Comparison of ENCODE assay signal across 20 mouse cellular contexts in genomic region chr11:46110156-46110944, GRCm38 (mm10). TPM values are rescaled to one million over a fixed set of nuclear protein-coding genes. Genes with fewer than 3 reads are reported as not detected.
A peak's percentile ranks its signal among the peaks of the same experiment; 100 is the strongest.
DNase-seq lines count a peak whose midpoint lies in the region; ATAC-seq and TF ChIP-seq lines count a peak whose summit lies in the region.
"Had no signal": no experiment of that assay in that cellular context is flagged by ENCODE, and none has a peak within 500 bp of the region (broad histone marks: within the 10 kb centered on the region; RNA-seq: fewer than 3 reads in every experiment).

No protein-coding gene starts in this region.

- DNase-seq in cerebellum, adult 9-11 months, result peak; percentile 49
- no peak for DNase-seq in cerebellum, adult 11 months
- DNase-seq in lung, embryonic 14.5 days, result peak; percentile 67
- DNase-seq in lung, adult 18-20 months, result no peak
- peak; percentile 68 for DNase-seq in heart, adult 8-10 months (ENCODE audit: low spot score)
- DNase-seq in heart, postnatal 0 days (ENCODE audit: low spot score), result peak; percentile 79
- DNase-seq in neural tube, embryonic 10.5 days (ENCODE audit: extremely low spot score, low spot score), result no peak
- no peak for DNase-seq in right cerebral cortex, adult 2 months (ENCODE audit: low spot score in 2 of 2)
- DNase-seq: adrenal gland, postnatal 10 days; gastrocnemius, postnatal 14 days; kidney, adult 8-10 months; spleen, adult 18-20 months; thymus, adult 2 months had no signal

- H3K27me3 ChIP-seq in lung, embryonic 14.5 days (ENCODE audit: insufficient read depth, low read length), result no peaks in the 10 kb centered on the region
- no peaks in the 10 kb centered on the region for H3K27me3 ChIP-seq in heart, postnatal 0 days (ENCODE audit: control insufficient read depth, insufficient read depth, low read length)
- H3K27me3 ChIP-seq: limb, embryonic 13.5 days; liver, embryonic 15.5 days; neural tube, embryonic 12.5 days; stomach, embryonic 15.5 days had no signal

- peaks cover 23% of the 10 kb centered on the region; the same call in 1 of the 2 replicates for H3K36me3 ChIP-seq in lung, embryonic 14.5 days (ENCODE audit: insufficient read depth)
- H3K36me3 ChIP-seq in heart, postnatal 0 days (replicated peaks; ENCODE audit: control insufficient read depth, insufficient read depth, low read length), result peaks cover 52% of the 10 kb centered on the region
- H3K36me3 ChIP-seq: liver, embryonic 15.5 days had no signal

- TF ChIP-seq CTCF in lung, embryonic 14.5 days (IDR thresholded peaks at IDR 0.05; ENCODE audit: low read depth), result no peak
- TF ChIP-seq CTCF in heart, postnatal 0 days (IDR thresholded peaks at IDR 0.05; ENCODE audit: low read depth), result no peak

- H3K4me1 ChIP-seq in lung, embryonic 14.5 days (ENCODE audit: insufficient read depth), result no peaks in the 10 kb centered on the region
- peaks cover 38% of the 10 kb centered on the region for H3K4me1 ChIP-seq in heart, postnatal 0 days (ENCODE audit: control insufficient read depth, insufficient read depth)
- H3K4me1 ChIP-seq: hindbrain, embryonic 10.5 days; liver, embryonic 15.5 days; neural tube, embryonic 12.5 days; stomach, embryonic 15.5 days had no signal

- H3K9ac ChIP-seq in lung, embryonic 14.5 days, result no peak overlapping the region
- no peak overlapping the region; the same call in 1 of the 2 replicates for H3K9ac ChIP-seq in heart, postnatal 0 days (replicated peaks; ENCODE audit: low read depth, low read length)
- H3K9ac ChIP-seq: limb, embryonic 13.5 days; liver, embryonic 15.5 days; neural tube, embryonic 12.5 days; stomach, embryonic 15.5 days had no signal

- ATAC-seq in lung, embryonic 14.5 days (ENCODE audit: insufficient read depth), result peak; percentile 70; the same call in 1 of the 2 replicates
- ATAC-seq in heart, postnatal 0 days (ENCODE audit: insufficient read depth, low read depth), result peak; percentile 94

- peak; percentile 91; the same call in 1 of the 2 replicates for TF ChIP-seq EP300 in heart, postnatal 0 days (IDR thresholded peaks at IDR 0.05; ENCODE audit: low read depth)

- no peak overlapping the region for H3K4me2 ChIP-seq in lung, embryonic 14.5 days
- no peak overlapping the region for H3K4me2 ChIP-seq in heart, postnatal 0 days (ENCODE audit: low read depth, low read length)
- H3K4me2 ChIP-seq: limb, embryonic 13.5 days; liver, embryonic 15.5 days; neural tube, embryonic 12.5 days; stomach, embryonic 15.5 days had no signal

- no peak overlapping the region for H3K4me3 ChIP-seq in lung, embryonic 14.5 days (ENCODE audit: low read depth, low read length)
- H3K4me3 ChIP-seq in heart, postnatal 0 days (ENCODE audit: low read depth, low read length), result no peak overlapping the region
- H3K4me3 ChIP-seq: forebrain, embryonic 10.5 days; hindbrain, embryonic 10.5 days; limb, embryonic 13.5 days; liver, embryonic 15.5 days; neural tube, embryonic 12.5 days; stomach, embryonic 15.5 days had no signal

- H3K27ac ChIP-seq in lung, embryonic 14.5 days (ENCODE audit: low read depth), result no peak overlapping the region
- peak overlapping the region; percentile 93 for H3K27ac ChIP-seq in heart, postnatal 0 days (ENCODE audit: low read depth)
- H3K27ac ChIP-seq: forebrain, embryonic 10.5 days; hindbrain, embryonic 10.5 days; limb, embryonic 13.5 days; liver, embryonic 15.5 days; neural tube, embryonic 12.5 days; stomach, embryonic 15.5 days had no signal

- no peaks in the 10 kb centered on the region for H3K9me3 ChIP-seq in lung, embryonic 14.5 days (ENCODE audit: low read depth, low read length)
- no peaks in the 10 kb centered on the region for H3K9me3 ChIP-seq in heart, postnatal 0 days (replicated peaks; ENCODE audit: control insufficient read depth, low read length)
- H3K9me3 ChIP-seq: forebrain, embryonic 10.5 days; hindbrain, embryonic 10.5 days; liver, embryonic 15.5 days; neural tube, embryonic 12.5 days; stomach, embryonic 15.5 days had no signal

- WGBS in lung, embryonic 14.5 days, result 65% methylated on average over 8 of the region's 8 CpGs
- 35% methylated on average over 8 of the region's 8 CpGs for WGBS in heart, postnatal 0 days

RNA-seq across cellular contexts. Expression of gene Adam19, which starts 54.6 kb away (rescaled TPM):
- polyA plus RNA-seq in lung, embryonic 14.5 days (2014; fragmentation: Nextera tagmentation; extraction: Ambion mirVana), result 25.4 and 27.0 TPM in 2 replicates
- total RNA-seq in heart, adult 8-10 months (2022), result 10 to 100 TPM; 17.7 to 42.4 (median 24.0) TPM
- total RNA-seq in heart, postnatal 0 days (2014; rRNA removed; ENCODE audit: low replicate concordance), result 59.8 and 67.9 TPM in 2 replicates
- 10.1 and 15.8 TPM in 2 replicates for polyA plus RNA-seq in heart, postnatal 0 days (2015; fragmentation: Nextera tagmentation; extraction: Ambion mirVana)

RNA-seq across cellular contexts. Expression of gene Nipal4, which starts 56.0 kb away (rescaled TPM):
- polyA plus RNA-seq in lung, embryonic 14.5 days (2014; fragmentation: Nextera tagmentation; extraction: Ambion mirVana), result 1.5 and 1.8 TPM in 2 replicates
- total RNA-seq in heart, adult 8-10 months (2022), result under 1 TPM in 1 of 4 experiments, not detected in 3; 0.08 TPM
- 3.0 and 10.9 TPM in 2 replicates for total RNA-seq in heart, postnatal 0 days (2014; rRNA removed; ENCODE audit: low replicate concordance)
- 2.1 and 2.5 TPM in 2 replicates for polyA plus RNA-seq in heart, postnatal 0 days (2015; fragmentation: Nextera tagmentation; extraction: Ambion mirVana)
- total RNA-seq: megakaryocyte-erythroid progenitor cell, adult 5-6 weeks had no signal

RNA-seq across cellular contexts. Expression of gene Gm12166, which starts 58.2 kb away (rescaled TPM):
- 4.9 and 6.1 TPM in 2 replicates for polyA plus RNA-seq in lung, embryonic 14.5 days (2014; fragmentation: Nextera tagmentation; extraction: Ambion mirVana)
- 1 to 10 TPM in 2 of 4 experiments, under 1 TPM in 2; 0.43 to 1.3 (median 0.96) TPM for total RNA-seq in heart, adult 8-10 months (2022)
- total RNA-seq in heart, postnatal 0 days (2014; rRNA removed; ENCODE audit: low replicate concordance), result 1.8 and 2.8 TPM in 2 replicates
- 3.6 and 3.9 TPM in 2 replicates for polyA plus RNA-seq in heart, postnatal 0 days (2015; fragmentation: Nextera tagmentation; extraction: Ambion mirVana)

Comparison
In these comparisons a context has a peak if more than half of its experiments do, and no peak if none do; other contexts are left out.
1. DNase-seq: peak in cerebellum, adult 9-11 months (single experiment), lung, embryonic 14.5 days (single experiment), heart, adult 8-10 months (single experiment) and heart, postnatal 0 days (single experiment); none in cerebellum, adult 11 months (single experiment), lung, adult 18-20 months (0 of 2), neural tube, embryonic 10.5 days (single experiment) and right cerebral cortex, adult 2 months (0 of 2).